7 mouse cellular contexts compared by ENCODE assay signal in genomic region chr13:41302716-41303115, GRCm38 (mm10). TPM values are rescaled to one million over a fixed set of nuclear protein-coding genes. Genes with fewer than 3 reads are reported as not detected.
DNase-seq lines count a peak whose midpoint lies in the region; ATAC-seq and TF ChIP-seq lines count a peak whose summit lies in the region.

No protein-coding gene starts in this region.

- peak; percentile 93 for TF ChIP-seq CTCF in Patski (IDR thresholded peaks at IDR 0.05)

- in situ Hi-C loops in Patski (cut with MboI; ENCODE audit: low pct_unique_long_range_greater_than_20kb), result no loop called here

- H3K27me3 ChIP-seq in Patski, result no peaks in the 10 kb centered on the region

- CTCF ChIA-PET in Patski (lab: Charles Lee), result interaction anchor here (0.6 to 2.7 kb wide), 23 partner anchors 9 to 289 kb away, joined by 3 to 23 read pairs (median 4); no protein-coding TSS in a partner anchor

- peak; percentile 80 to 88 for DNase-seq in CD8-positive naive resting alpha-beta T cell, adult 2 months (ENCODE audit: low read depth in 2 of 2, low spot score in 2 of 2)
- peak; percentile 33 for DNase-seq in Patski (ENCODE audit: low read depth, low spot score)
- DNase-seq in cerebellum, postnatal 25 days, result peak; percentile 43 to 71
- peak; percentile 76 to 83 for DNase-seq in layer of hippocampus, postnatal 14 days (ENCODE audit: low spot score in 2 of 2)
- DNase-seq in spleen, postnatal 14 days (ENCODE audit: low spot score in 2 of 2), result peak; percentile 57 to 80

- POLR2A ChIA-PET in Patski (lab: Charles Lee), result interaction anchor here (0.7 to 0.9 kb wide), 3 partner anchors 11 to 274 kb away, joined by 3 read pairs; no protein-coding TSS in a partner anchor

- ATAC-seq in Patski, result no peak
- peak; percentile 99 for ATAC-seq in granulocyte monocyte progenitor cell, adult 5-6 weeks (replicated peaks; ENCODE audit: poor library complexity, severe bottlenecking)
- peak; percentile 99 for ATAC-seq in megakaryocyte progenitor cell, adult 5-6 weeks (replicated peaks; ENCODE audit: poor library complexity)

RNA-seq across cellular contexts. Expression of gene Gm17364, which starts 28.9 kb away (rescaled TPM):
- polyA plus RNA-seq in Patski (2021), result not detected
- total RNA-seq in granulocyte monocyte progenitor cell, adult 5-6 weeks (2014; fragmentation: Nextera tagmentation), result not detected in 2 replicates
- total RNA-seq in granulocyte monocyte progenitor cell, adult 5-6 weeks (2017), result not detected in 2 replicates
- total RNA-seq in layer of hippocampus, postnatal 14 days (2021), result not detected
- not detected in 2 replicates for total RNA-seq in megakaryocyte progenitor cell, adult 5-6 weeks (2015)
- not detected in 2 replicates for total RNA-seq in megakaryocyte progenitor cell, adult 5-6 weeks (2017)

RNA-seq across cellular contexts. Expression of gene Smim13, which starts 53.1 kb away (rescaled TPM):
- 10.8 TPM for polyA plus RNA-seq in Patski (2021)
- 13.7 and 14.0 TPM in 2 replicates for total RNA-seq in granulocyte monocyte progenitor cell, adult 5-6 weeks (2014; fragmentation: Nextera tagmentation)
- 12.1 and 14.8 TPM in 2 replicates for total RNA-seq in granulocyte monocyte progenitor cell, adult 5-6 weeks (2017)
- 100 to 1,000 TPM; 138 to 144 TPM for total RNA-seq in layer of hippocampus, postnatal 14 days (2021)
- 16.0 and 18.7 TPM in 2 replicates for total RNA-seq in megakaryocyte progenitor cell, adult 5-6 weeks (2015)
- total RNA-seq in megakaryocyte progenitor cell, adult 5-6 weeks (2017), result 11.9 and 12.8 TPM in 2 replicates

Comparison
In these comparisons a context has a peak if more than half of its experiments do, and no peak if none do; other contexts are left out.
1. DNase-seq: peak in every context shown above with its lines; median percentile 84 in CD8-positive naive resting alpha-beta T cell, adult 2 months; 80 in layer of hippocampus, postnatal 14 days; 68 in spleen, postnatal 14 days; 57 in cerebellum, postnatal 25 days; 33 in Patski.
2. RNA of gene Smim13, which starts 53.1 kb away (total RNA-seq): 138 to 144 TPM in layer of hippocampus, postnatal 14 days; 11.9 to 18.7 TPM in megakaryocyte progenitor cell, adult 5-6 weeks and 12.1 to 14.8 TPM in granulocyte monocyte progenitor cell, adult 5-6 weeks; every median in the first group is over 4 times any median in the second.